Mouse (Mus musculus) midbrain, embryonic 14.5 days (tissue): ENCODE measurements around the gene Zic4. TPM values are rescaled to one million over a fixed set of nuclear protein-coding genes. Genes with fewer than 3 reads are reported as not detected.

Experiments used
- ATAC-seq: fragments of 200-750 bp; cut with Nextera tagmentation; 2 replicates; pipeline ENCODE4 v1.8.0; 2017; ENCODE audit warnings: moderate number of reproducible peaks, moderate library complexity; ENCODE audit not compliant: low FRiP score, low TSS enrichment
- DNase-seq: peaks from one replicate; pipeline ENCODE4 v3.0.0-alpha.2; 2015
- H3K27ac ChIP-seq: fragments of 300-500 bp; sonication (generic); replicated peaks from 2 replicates; pipeline ENCODE4 v1.5.1; 2014; ENCODE audit warnings: mild to moderate bottlenecking, low read depth, low read length, moderate library complexity
- H3K27me3 ChIP-seq: fragments of 300-500 bp; sonication (generic); 2 replicates; pipeline ENCODE4 v1.6.1; 2014; ENCODE audit warnings: low read length, control low read depth, mixed read lengths; ENCODE audit not compliant: control insufficient read depth, insufficient read depth
- H3K36me3 ChIP-seq: fragments of 300-500 bp; sonication (generic); 2 replicates; pipeline ENCODE4 v1.6.1; 2014; ENCODE audit warnings: low read length, control low read depth; ENCODE audit not compliant: control insufficient read depth, insufficient read depth
- H3K4me1 ChIP-seq: fragments of 300-500 bp; sonication (generic); 2 replicates; pipeline ENCODE4 v1.6.1; 2014; ENCODE audit warnings: mild to moderate bottlenecking, antibody characterized with exemption, low read length, control low read depth; ENCODE audit not compliant: control insufficient read depth, insufficient read depth
- H3K4me2 ChIP-seq: fragments of 300-500 bp; sonication (generic); 2 replicates; pipeline ENCODE4 v1.6.1; 2014; ENCODE audit warnings: mild to moderate bottlenecking, low read length, moderate library complexity
- H3K4me3 ChIP-seq: fragments of 300-500 bp; sonication (generic); replicated peaks from 2 replicates; pipeline ENCODE4 v1.5.1; 2014; ENCODE audit warnings: low read depth, low read length
- H3K9ac ChIP-seq: fragments of 300-500 bp; sonication (generic); replicated peaks from 2 replicates; pipeline ENCODE4 v1.6.1; 2014; ENCODE audit warnings: mild to moderate bottlenecking, low read length, moderate library complexity
- H3K9me3 ChIP-seq: fragments of 300-500 bp; sonication (generic); 2 replicates; pipeline ENCODE4 v1.6.1; 2016; ENCODE audit warnings: low read length, control low read depth, mixed read lengths; ENCODE audit not compliant: control insufficient read depth
- WGBS: fragments of 180-500 bp; shearing (Covaris S2); extraction: QIAGEN DNeasy Blood & Tissue Kit; methylation state at CpG from one replicate; pipeline ENCODE4 v1.1.7; 2014; 5-methylcytosine and 5-hydroxymethylcytosine counted together
- polyA plus RNA-seq: library from polyadenylated mRNA; unstranded; fragments of >200 nt; fragmentation: Nextera tagmentation; extraction: Ambion mirVana; gene quantifications from 2 replicates; pipeline ENCODE4 v1.2.1, GENCODE M21; 2014

Zic4 gene
- polyA plus RNA-seq, 1 experiment from 2014 or later = 49.1 TPM

DNA sequence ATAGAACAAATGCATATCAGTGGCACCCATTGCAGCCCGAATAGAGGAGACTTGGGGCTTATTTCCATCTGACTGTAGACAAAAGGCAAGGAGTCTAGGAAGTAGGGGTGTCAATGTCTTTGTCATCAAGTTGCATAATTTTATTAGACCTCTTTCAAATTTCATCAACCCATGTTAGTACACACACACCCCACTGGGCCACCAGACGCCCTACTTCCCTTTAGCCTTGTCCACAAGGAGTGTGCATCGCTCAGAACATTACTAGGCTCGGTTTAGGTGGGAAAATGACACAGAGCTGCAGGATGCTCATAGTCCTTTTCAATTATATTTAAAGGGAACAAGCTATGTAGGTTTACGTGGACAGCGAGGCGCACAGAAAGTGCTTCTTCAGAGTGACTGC is 37.8 kb downstream of the Zic4 start:
- Histone ChIP-seq H3K4me3 (no peak overlapping the region), H3K9me3 (no peaks in the 10 kb centered on the region), H3K36me3 (no peaks in the 10 kb centered on the region), H3K27ac (no peak overlapping the region), H3K4me2 (no peak overlapping the region), H3K27me3 (peaks cover 93% of the 10 kb centered on the region), H3K9ac (no peak overlapping the region), H3K4me1 (no peaks in the 10 kb centered on the region)
- DNase-seq (peak; percentile 17), ATAC-seq (no peak)
- WGBS = 16% methylated on average over 7 of the region's 7 CpGs

- peaks cover 92% of the 10 kb centered on the region for H3K27me3 ChIP-seq
- no peaks in the 10 kb centered on the region for H3K36me3 ChIP-seq
- ATAC-seq (no peak), DNase-seq (peak; percentile 27)
- no peak overlapping the region for H3K4me3 ChIP-seq
- no peak overlapping the region for H3K4me2 ChIP-seq
- H3K9me3 ChIP-seq = no peaks in the 10 kb centered on the region
- WGBS = 6% methylated on average over 8 of the region's 8 CpGs
- no peak overlapping the region for H3K27ac ChIP-seq
- H3K9ac ChIP-seq = no peak overlapping the region
- H3K4me1 ChIP-seq = no peaks in the 10 kb centered on the region
Observed at GRCm38 (mm10) chr9:91400482-91401093, 38.4 kb downstream of the Zic4 start.

- no peak for DNase-seq
Observed at GRCm38 (mm10) chr9:91401471-91401870, 39.3 kb downstream of the Zic4 start.

DNA sequence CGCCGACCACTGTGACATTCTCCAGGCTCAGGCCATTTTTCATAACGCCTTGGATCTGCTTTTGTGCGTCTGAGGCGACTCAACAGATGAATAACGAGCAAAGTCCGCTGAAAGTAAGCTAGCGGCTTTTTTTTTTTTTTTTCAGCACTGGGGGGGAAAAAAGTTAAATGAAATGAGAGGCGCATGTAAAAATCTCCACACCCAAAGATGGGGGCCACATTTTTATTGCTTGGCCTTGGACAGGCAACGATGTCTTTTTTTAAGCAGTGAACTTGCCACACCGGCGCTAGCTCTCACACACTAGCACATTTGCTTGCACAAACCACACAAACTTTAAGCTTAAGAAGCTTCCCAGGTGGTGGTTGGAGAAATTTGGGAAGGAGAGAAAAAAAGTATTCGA is 42.0 kb downstream of the Zic4 start:
- Histone ChIP-seq H3K4me2 (peak overlapping the region; percentile 44), H3K4me3 (no peak overlapping the region), H3K36me3 (no peaks in the 10 kb centered on the region), H3K9ac (no peak overlapping the region), H3K27ac (no peak overlapping the region), H3K4me1 (no peaks in the 10 kb centered on the region), H3K27me3 (peaks cover 85% of the 10 kb centered on the region), H3K9me3 (no peaks in the 10 kb centered on the region)
- DNase-seq (peak; percentile 39), ATAC-seq (no peak)
- 3% methylated on average over 13 of the region's 13 CpGs for WGBS

More at GRCm38 (mm10) chr9:91401471-91401870, 39.3 kb downstream of the Zic4 start:
- Histone ChIP-seq H3K4me2 (no peak overlapping the region), H3K36me3 (no peaks in the 10 kb centered on the region), H3K4me3 (no peak overlapping the region), H3K9ac (no peak overlapping the region), H3K9me3 (no peaks in the 10 kb centered on the region), H3K4me1 (no peaks in the 10 kb centered on the region), H3K27me3 (peaks cover 92% of the 10 kb centered on the region), H3K27ac (no peak overlapping the region)
- no peak for ATAC-seq
- 5% methylated on average over 10 of the region's 10 CpGs for WGBS

- Histone ChIP-seq H3K4me2 (peak overlapping the region; percentile 44), H3K27me3 (peaks cover 85% of the 10 kb centered on the region), H3K4me1 (no peaks in the 10 kb centered on the region), H3K9ac (peak overlapping the region; percentile 36; the same call in 1 of the 2 replicates), H3K4me3 (peak overlapping the region; percentile 18), H3K9me3 (no peaks in the 10 kb centered on the region), H3K27ac (peak overlapping the region; percentile 50), H3K36me3 (no peaks in the 10 kb centered on the region)
- WGBS = under 1% methylated on average over 27 of the region's 27 CpGs
- DNase-seq (peak; percentile 67), ATAC-seq (no peak; the same call in 1 of the 2 replicates)
Observed at GRCm38 (mm10) chr9:91404905-91405752, 42.9 kb downstream of the Zic4 start.

DNA sequence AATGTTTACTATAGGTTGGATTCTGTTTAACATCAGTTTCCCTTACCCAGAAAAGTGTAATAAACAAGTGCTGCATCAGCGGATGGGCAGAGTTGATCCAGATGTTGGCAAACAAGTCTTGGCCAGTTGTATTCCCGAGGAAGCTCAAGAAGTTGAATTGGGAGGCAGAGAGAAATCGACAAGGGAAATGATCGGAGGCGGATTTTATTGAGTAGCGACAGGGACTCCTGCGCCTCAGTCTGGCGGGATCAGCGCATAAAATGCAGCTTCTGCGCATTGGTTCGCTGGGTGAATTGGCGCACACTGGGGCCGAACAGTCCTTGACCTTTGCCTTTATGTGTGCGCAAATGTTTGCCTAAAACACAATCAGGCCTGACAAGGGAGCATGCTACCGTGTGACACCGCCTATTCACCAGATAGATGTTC is 43.6 kb downstream of the Zic4 start:
- Histone ChIP-seq H3K36me3 (no peaks in the 10 kb centered on the region), H3K27ac (peak overlapping the region; percentile 50), H3K27me3 (peaks cover 85% of the 10 kb centered on the region), H3K4me2 (peak overlapping the region; percentile 44), H3K9me3 (no peaks in the 10 kb centered on the region), H3K9ac (peak overlapping the region; percentile 36; the same call in 1 of the 2 replicates), H3K4me1 (no peaks in the 10 kb centered on the region), H3K4me3 (peak overlapping the region; percentile 18)
- DNase-seq = peak; percentile 56
- no peak for ATAC-seq
- WGBS = under 1% methylated on average over 16 of the region's 16 CpGs

DNA sequence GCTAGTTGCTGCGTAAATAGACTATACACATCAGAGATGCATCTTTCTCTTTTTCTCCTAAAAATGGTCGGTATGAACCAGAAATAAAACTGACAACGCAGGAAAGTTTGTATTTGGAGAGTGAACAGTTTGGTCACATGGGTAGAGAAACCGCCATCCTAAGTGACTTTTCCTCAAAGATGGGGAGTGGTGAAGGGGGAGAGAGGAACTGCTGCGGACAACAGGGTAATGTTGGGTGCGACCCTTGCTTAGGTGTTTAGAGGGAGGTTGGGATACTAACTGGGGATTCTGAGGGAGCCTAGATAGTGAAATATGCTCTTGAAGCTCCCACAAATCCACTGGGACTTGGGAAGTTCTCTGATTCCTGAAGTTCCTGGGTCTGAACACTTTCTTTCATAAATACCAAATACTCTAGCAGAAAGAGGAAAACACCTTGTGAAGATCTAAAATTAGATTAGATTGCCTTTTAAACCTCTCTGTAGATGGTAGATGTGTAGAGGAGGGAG is 44.1 kb downstream of the Zic4 start:
- Histone ChIP-seq H3K4me3 (peak overlapping the region; percentile 18), H3K9ac (peak overlapping the region; percentile 4; the same call in 1 of the 2 replicates), H3K4me1 (no peaks in the 10 kb centered on the region), H3K27ac (no peak overlapping the region), H3K4me2 (peak overlapping the region; percentile 44), H3K27me3 (peaks cover 85% of the 10 kb centered on the region), H3K36me3 (no peaks in the 10 kb centered on the region), H3K9me3 (no peaks in the 10 kb centered on the region)
- 1% methylated on average over 6 of the region's 6 CpGs for WGBS
- ATAC-seq (no peak), DNase-seq (peak; percentile 36)

GRCm38 (mm10) chr9:91409771-91410170 is 47.6 kb downstream of the Zic4 start:
- H3K4me3 ChIP-seq = no peak overlapping the region
- no peak for DNase-seq
- no peak overlapping the region for H3K9ac ChIP-seq
- H3K36me3 ChIP-seq = no peaks in the 10 kb centered on the region
- ATAC-seq = no peak
- peaks cover 65% of the 10 kb centered on the region for H3K27me3 ChIP-seq
- H3K9me3 ChIP-seq = no peaks in the 10 kb centered on the region
- 3% methylated on average over 3 of the region's 3 CpGs for WGBS
- no peak overlapping the region for H3K4me2 ChIP-seq
- H3K4me1 ChIP-seq = peaks cover 9% of the 10 kb centered on the region; the same call in 1 of the 2 replicates
- no peak overlapping the region; the same call in 1 of the 2 replicates for H3K27ac ChIP-seq
